Mouse (Mus musculus) MEL (cell line): ENCODE data around the gene Nek3. TPM values are rescaled to one million over a fixed set of nuclear protein-coding genes. Genes with fewer than 3 reads are reported as not detected.

Experiments
- DNase-seq: peaks from one replicate; pipeline ENCODE4 v3.0.0; 2011; ENCODE audit warnings: low read depth, low spot score
- H3K27ac ChIP-seq: 2 replicates; pipeline ENCODE4 v1.5.1; 2012; ENCODE audit warnings: low read depth, mild to moderate bottlenecking, control low read depth, low read length, moderate library complexity; ENCODE audit not compliant: control insufficient read depth
- H3K27me3 ChIP-seq, 2 experiments: fragments of 150-350 bp in 1 of 2; sonication (generic) in 1 of 2; 2 replicates each; pipeline ENCODE4 v1.6.1; 2012; ENCODE audit warnings: low read length in 2 of 2, mild to moderate bottlenecking in 2 of 2, improper control_type of control experiment in 1 of 2, moderate library complexity in 1 of 2; ENCODE audit not compliant: insufficient read depth in 2 of 2, control insufficient read depth in 1 of 2
- H3K36me3 ChIP-seq, 2 experiments: 2 replicates each; pipeline ENCODE4 v1.6.1; 2012 to 2014; ENCODE audit warnings: low read length in 2 of 2, improper control_type of control experiment in 1 of 2, inconsistent platforms in 1 of 2, mild to moderate bottlenecking in 1 of 2; ENCODE audit not compliant: insufficient read depth in 2 of 2, control insufficient read depth in 1 of 2
- H3K4me1 ChIP-seq, 2 experiments: fragments of 150-350 bp in 1 of 2; sonication (generic) in 1 of 2; 2 replicates each; pipeline ENCODE4 v1.6.1; 2012; ENCODE audit warnings: low read length in 2 of 2, improper control_type of control experiment in 1 of 2, mild to moderate bottlenecking in 1 of 2; ENCODE audit not compliant: insufficient read depth in 2 of 2, control insufficient read depth in 1 of 2
- H3K4me3 ChIP-seq, 2 experiments: fragments of 150-350 bp in 1 of 2; sonication (generic) in 1 of 2; 2 replicates each; pipeline ENCODE4 v1.5.1; 2012; ENCODE audit warnings: low read depth in 2 of 2, low read length in 2 of 2, mild to moderate bottlenecking in 2 of 2, moderate library complexity in 2 of 2, control low read depth in 1 of 2, improper control_type of control experiment in 1 of 2; ENCODE audit not compliant: control insufficient read depth in 1 of 2, insufficient read depth in 1 of 2
- H3K79me2 ChIP-seq: 2 replicates; pipeline ENCODE4 v1.6.1; 2012; ENCODE audit warnings: mild to moderate bottlenecking, low read length, moderate library complexity; ENCODE audit not compliant: control insufficient read depth, poor library complexity, insufficient read depth
- H3K9ac ChIP-seq: 2 replicates; pipeline ENCODE4 v1.6.1; 2012; ENCODE audit warnings: low read depth, mild to moderate bottlenecking, control low read depth, low read length, moderate library complexity; ENCODE audit not compliant: control insufficient read depth, poor library complexity, severe bottlenecking
- H3K9me3 ChIP-seq: fragments of 150-350 bp; sonication (generic); replicated peaks from 2 replicates; pipeline ENCODE4 v1.6.1; 2012; ENCODE audit warnings: mild to moderate bottlenecking, low read length, improper control_type of control experiment, moderate library complexity; ENCODE audit not compliant: insufficient read depth
- CTCF ChIP-seq, 3 experiments: IDR thresholded peaks in 2 of 3; conservative IDR thresholded peaks in 1 of 3; 2 replicates each; pipeline ENCODE4 v1.5.1; 2011 to 2012; ENCODE audit warnings: low read length in 3 of 3, low read depth in 2 of 3, mild to moderate bottlenecking in 2 of 3, improper control_type of control experiment in 1 of 3, inconsistent platforms in 1 of 3, mixed read lengths in 1 of 3, moderate library complexity in 1 of 3; ENCODE audit not compliant: control insufficient read depth in 1 of 3, insufficient read depth in 1 of 3, poor library complexity in 1 of 3, severe bottlenecking in 1 of 3
- E2F4 ChIP-seq: IDR thresholded peaks from 2 replicates; pipeline ENCODE4 v1.6.1; 2011; ENCODE audit warnings: low read depth, low read length, improper control_type of control experiment, borderline replicate concordance
- GATA1 ChIP-seq: IDR thresholded peaks from 2 replicates; pipeline ENCODE4 v1.6.1; 2011; ENCODE audit warnings: low read depth, low read length, improper control_type of control experiment
- HCFC1 ChIP-seq: IDR thresholded peaks from 2 replicates; pipeline ENCODE4 v1.6.1; 2012; ENCODE audit warnings: low read depth, mild to moderate bottlenecking, inconsistent platforms, low read length, improper control_type of control experiment, moderate library complexity
- MAX ChIP-seq: IDR thresholded peaks from 2 replicates; pipeline ENCODE4 v1.6.1; 2011; ENCODE audit warnings: low read length, improper control_type of control experiment
- MXI1 ChIP-seq: IDR thresholded peaks from 2 replicates; pipeline ENCODE4 v1.6.1; 2011; ENCODE audit warnings: mild to moderate bottlenecking, low read depth, low read length, improper control_type of control experiment
- MYB ChIP-seq: IDR thresholded peaks from 2 replicates; pipeline ENCODE4 v1.6.1; 2011; ENCODE audit warnings: mild to moderate bottlenecking, low read depth, low read length, improper control_type of control experiment
- NRF1 ChIP-seq: IDR thresholded peaks from 2 replicates; pipeline ENCODE4 v1.6.1; 2014; ENCODE audit warnings: low read depth, mild to moderate bottlenecking, inconsistent platforms, low read length, improper control_type of control experiment, moderate library complexity; ENCODE audit not compliant: poor library complexity, insufficient read depth, severe bottlenecking
- POLR2A ChIP-seq, 2 experiments: IDR thresholded peaks; 2 replicates each; pipeline ENCODE4 v1.6.1; 2011 to 2012; ENCODE audit warnings: low read length in 2 of 2, mild to moderate bottlenecking in 2 of 2, control low read depth in 1 of 2, improper control_type of control experiment in 1 of 2, low read depth in 1 of 2, moderate library complexity in 1 of 2; ENCODE audit not compliant: control insufficient read depth in 1 of 2, insufficient read depth in 1 of 2, poor library complexity in 1 of 2
- RAD21 ChIP-seq: IDR thresholded peaks from 2 replicates; pipeline ENCODE4 v1.6.1; 2011; ENCODE audit warnings: mild to moderate bottlenecking, low read depth, low read length, improper control_type of control experiment
- RCOR1 ChIP-seq: IDR thresholded peaks from 2 replicates; pipeline ENCODE4 v1.6.1; 2012; ENCODE audit warnings: low read depth, mild to moderate bottlenecking, inconsistent platforms, low read length, improper control_type of control experiment
- SMC3 ChIP-seq: IDR thresholded peaks from 2 replicates; pipeline ENCODE4 v1.6.1; 2011; ENCODE audit warnings: low read depth, low read length, improper control_type of control experiment
- TBP ChIP-seq: IDR thresholded peaks from 2 replicates; pipeline ENCODE4 v1.8.0; 2011; ENCODE audit warnings: low read depth, low read length, improper control_type of control experiment
- USF2 ChIP-seq, 2 experiments: IDR thresholded peaks; 2 replicates each; pipeline ENCODE4 v1.6.1; 2011 to 2012; ENCODE audit warnings: improper control_type of control experiment in 2 of 2, low read length in 2 of 2, borderline replicate concordance in 1 of 2, inconsistent platforms in 1 of 2, low read depth in 1 of 2, mild to moderate bottlenecking in 1 of 2; ENCODE audit not compliant: insufficient read depth in 1 of 2
- polyA plus RNA-seq, 2 experiments: library from polyadenylated mRNA; stranded (reverse) in 1 of 2; unstranded in 1 of 2; fragments of >175 nt in 1 of 2; fragments of >200 nt in 1 of 2; gene quantifications; 2 replicates each; pipeline versions ENCODE4 v1.2.1 to v1.2.4; 2012; ENCODE audit warnings: low replicate concordance in 2 of 2, low read depth in 1 of 2; ENCODE audit not compliant: insufficient read length in 2 of 2, insufficient read depth in 1 of 2, missing spikeins in 1 of 2
- total RNA-seq: library from RNA; depleted of rRNA; stranded (reverse); fragments of 300-350 nt; gene quantifications from 2 replicates; pipeline ENCODE4 v1.2.3, GENCODE M21; 2012

The Nek3 gene
- total and polyA plus RNA-seq, 3 experiments = 2.0 to 3.5 TPM; not detected in 1

DNA sequence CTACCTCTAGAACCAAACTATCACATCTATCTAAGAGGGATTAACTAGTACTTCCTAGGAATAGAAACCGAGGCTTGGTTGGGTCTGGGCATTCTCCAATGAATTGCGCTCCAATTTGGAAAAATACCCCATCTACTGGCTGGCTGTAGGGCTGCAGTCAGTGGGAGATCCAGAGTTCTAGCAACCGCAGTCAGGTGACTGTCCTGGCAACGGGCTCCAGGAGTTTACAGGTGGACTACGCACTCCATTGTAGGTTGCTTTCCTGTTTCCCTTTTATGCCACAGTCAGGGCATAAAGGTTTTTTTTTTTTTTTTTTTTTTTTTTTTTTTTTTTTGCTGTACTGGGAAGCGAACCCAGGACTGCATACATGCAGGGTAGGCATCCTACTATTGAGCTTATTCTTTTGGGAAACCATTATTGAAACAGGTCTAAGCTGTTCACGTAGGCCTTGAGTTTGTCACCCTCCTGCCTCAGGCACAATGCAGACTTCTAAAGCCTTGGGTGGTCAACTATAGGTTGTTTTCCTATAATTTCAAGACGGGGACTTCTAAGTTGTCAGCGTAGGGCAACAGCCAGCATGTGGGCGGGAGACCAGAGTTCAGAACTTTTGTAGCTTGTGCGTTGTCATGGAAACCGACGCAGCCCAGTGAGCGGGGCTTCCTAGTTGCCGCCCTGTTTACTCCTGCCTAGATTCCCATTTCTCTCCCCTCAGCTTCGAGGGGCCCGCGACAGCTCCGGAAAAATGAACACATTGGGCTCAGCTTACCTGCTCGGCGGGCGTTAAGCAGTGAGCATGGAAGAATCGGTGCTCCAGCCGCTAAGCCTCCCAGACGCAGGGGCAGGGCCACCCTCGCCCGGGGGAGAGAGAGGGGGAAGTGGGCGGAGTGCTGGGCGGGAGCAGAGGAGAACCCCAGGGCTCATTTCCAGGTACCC, 41.7 kb downstream of the Nek3 start, which contains the start of gene Nek5:
TSS of gene Nek5 (minus strand) at position 834 of the 933 bp plus-strand sequence.
- no peaks in the 10 kb centered on the region for H3K4me1 ChIP-seq
- H3K36me3 ChIP-seq = no peaks in the 10 kb centered on the region
- H3K79me2 ChIP-seq = no peaks in the 10 kb centered on the region
- no peaks in the 10 kb centered on the region for H3K9me3 ChIP-seq
- no peak within 1 kb of the TSS for H3K4me3 ChIP-seq
- no peak within 1 kb of the TSS for H3K9ac ChIP-seq
- TF ChIP-seq MYB (no peak), SMC3 (peak; percentile 29), RAD21 (peak; percentile 22), CTCF (IDR thresholded peaks at IDR 0.05 in 2 of 3, conservative IDR thresholded peaks at IDR 0.05 in 1 of 3; ENCODE audit: control insufficient read depth in 1 of 3, insufficient read depth in 1 of 3, low read depth in 2 of 3, low read length in 3 of 3, poor library complexity in 1 of 3, severe bottlenecking in 1 of 3) (peak; percentile 23 to 37 (median 27); a peak in 5 of 6 replicates)
- no peaks in the 10 kb centered on the region; a peak in 1 of 4 replicates for H3K27me3 ChIP-seq
- no peak within 1 kb of the TSS for H3K27ac ChIP-seq
- no peak for DNase-seq

DNA sequence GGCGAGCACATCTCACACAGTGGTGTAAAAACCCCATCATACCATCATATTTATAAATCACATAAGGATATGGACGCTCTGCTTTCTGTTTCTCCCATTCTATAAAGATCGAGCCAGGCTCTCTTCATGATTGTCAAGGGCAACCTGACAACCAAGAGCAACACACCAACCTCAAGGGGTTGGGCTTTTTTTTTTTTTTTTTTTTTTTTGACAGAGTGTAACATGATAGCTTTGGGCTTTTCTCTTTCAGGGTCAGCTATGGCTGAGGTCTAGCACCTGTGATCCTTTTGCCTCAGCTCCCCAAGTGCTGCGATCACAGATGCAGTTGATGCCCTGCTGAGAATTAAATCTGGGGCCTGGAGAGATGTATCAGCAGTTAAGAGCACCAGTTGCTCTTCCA, 59.2 kb downstream of the Nek3 start:
- Histone ChIP-seq H3K27ac (no peak overlapping the region), H3K9ac (no peak overlapping the region), H3K36me3 (no peaks in the 10 kb centered on the region), H3K4me1 (no peaks in the 10 kb centered on the region), H3K27me3 (no peaks in the 10 kb centered on the region), H3K9me3 (no peaks in the 10 kb centered on the region), H3K4me3 (no peak overlapping the region), H3K79me2 (no peaks in the 10 kb centered on the region)
- no peak for TF ChIP-seq USF2 (IDR thresholded peaks at IDR 0.05; ENCODE audit: borderline replicate concordance in 1 of 2, insufficient read depth in 1 of 2, low read depth in 1 of 2, low read length in 2 of 2)
- no peak for TF ChIP-seq POLR2A (IDR thresholded peaks at IDR 0.05; ENCODE audit: control insufficient read depth in 1 of 2, insufficient read depth in 1 of 2, low read depth in 1 of 2, low read length in 2 of 2, poor library complexity in 1 of 2)
- no peak for TF ChIP-seq RCOR1
- TF ChIP-seq GATA1 = no peak
- no peak for TF ChIP-seq TBP
- no peak for TF ChIP-seq MAX
- TF ChIP-seq NRF1 = no peak
- no peak for TF ChIP-seq E2F4
- no peak for TF ChIP-seq MXI1
- TF ChIP-seq HCFC1 = no peak
- DNase-seq = no peak
